Mouse (Mus musculus) kidney, postnatal 25 days (tissue): Measurements from ENCODE around the gene Ass1.

Experiments
- DNase-seq, 2 experiments: peaks; one replicate each; pipeline ENCODE4 v3.0.0; 2021; ENCODE audit warnings: mixed read lengths in 2 of 2

Gene Ass1

GRCm38 (mm10) chr2:31458989-31459936, 10.7 kb upstream of the Ass1 start:
- peak in 1 of 2 experiments; percentile 75 for DNase-seq

GRCm38 (mm10) chr2:31460025-31460571, 9.9 kb upstream of the Ass1 start:
- peak; percentile 56 to 87 for DNase-seq

- DNase-seq, result no peak
Measured at GRCm38 (mm10) chr2:31460920-31461319, 9.1 kb upstream of the Ass1 start.

DNA sequence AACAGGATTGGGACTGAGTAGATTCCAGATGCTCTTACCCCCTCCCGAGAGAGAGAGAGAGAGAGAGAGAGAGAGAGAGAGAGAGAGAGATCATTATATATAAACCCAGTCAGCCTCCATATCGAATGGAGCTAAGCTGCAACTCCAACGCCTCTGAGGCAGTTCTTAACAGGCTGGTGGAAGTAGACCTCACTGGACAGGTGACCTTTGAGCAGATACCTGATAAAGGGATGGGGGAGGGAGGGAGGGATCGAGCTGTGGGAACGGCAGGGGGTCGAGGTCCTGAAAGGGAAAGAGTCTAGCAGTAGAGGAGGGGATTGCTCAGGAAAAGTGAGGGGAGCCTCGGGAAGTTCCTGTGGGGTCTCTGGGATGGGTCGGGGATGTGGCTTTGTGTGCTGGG, 8.0 kb upstream of the Ass1 start:
- no peak for DNase-seq

DNA sequence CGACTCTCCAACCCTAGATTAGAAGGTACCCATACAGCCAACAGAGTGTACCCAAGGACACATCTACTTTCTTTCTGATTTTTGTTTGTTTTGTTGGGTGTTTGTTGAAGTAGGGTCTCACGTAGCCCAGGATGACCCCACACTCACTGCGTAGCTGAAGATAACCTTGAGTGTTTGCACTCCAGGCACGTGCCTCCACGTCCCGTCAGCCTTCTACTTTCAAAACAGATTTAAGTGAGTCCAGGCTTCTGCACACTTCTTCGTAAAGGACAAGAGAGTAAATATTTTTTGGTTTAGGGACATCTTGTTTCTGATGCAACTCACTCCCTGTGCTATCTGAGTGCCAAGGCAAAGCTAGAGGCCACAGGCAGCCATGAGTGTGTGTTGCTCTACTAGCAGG, 6.8 kb upstream of the Ass1 start:
- no peak for DNase-seq

DNA sequence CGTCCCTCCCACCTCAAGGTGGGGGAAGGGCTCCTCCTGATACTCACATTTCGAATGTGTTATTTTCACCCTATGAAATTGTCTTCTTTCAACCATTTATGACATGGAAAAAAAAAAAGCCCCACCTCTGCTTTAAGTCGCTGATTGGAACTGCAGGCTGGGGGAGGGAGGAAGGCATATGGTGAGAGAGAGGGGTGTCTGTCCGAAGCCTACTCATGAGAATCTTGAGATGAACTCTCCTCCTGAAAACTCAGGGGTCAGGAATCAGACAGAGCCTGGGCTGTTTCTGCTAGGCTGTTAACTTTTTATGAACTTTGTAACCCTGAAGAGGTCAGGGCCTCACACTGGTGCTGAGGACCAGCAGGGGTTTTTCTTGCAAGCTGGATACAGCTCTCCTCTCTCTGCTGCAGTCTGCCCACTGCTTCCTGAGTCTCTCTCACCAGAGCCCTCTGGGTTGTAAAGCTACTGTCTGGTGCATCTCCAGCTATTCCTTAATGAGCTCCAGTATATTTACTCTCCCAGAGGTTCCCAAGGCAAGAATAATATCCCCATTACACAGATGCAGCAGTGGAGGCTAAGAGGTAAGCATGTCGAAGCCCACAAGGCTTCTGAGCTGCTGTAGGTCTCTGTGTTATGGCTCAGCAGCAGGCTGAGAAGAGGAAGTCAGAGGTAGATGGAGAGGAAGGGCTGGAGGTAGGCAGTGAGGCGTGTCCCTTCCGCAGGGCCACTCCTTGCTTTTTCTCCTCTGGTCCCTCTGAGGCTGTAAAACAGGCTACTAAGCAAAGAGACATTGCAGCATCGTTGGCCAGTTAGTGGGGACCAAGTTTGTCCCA, 6.1 kb upstream of the Ass1 start:
- DNase-seq, result peak in 1 of 2 experiments; percentile 74

GRCm38 (mm10) chr2:31464529-31464910, 5.5 kb upstream of the Ass1 start:
- peak; percentile 77 to 94 for DNase-seq

- DNase-seq, result no peak
Measured at GRCm38 (mm10) chr2:31467457-31467856, 2.5 kb upstream of the Ass1 start.

GRCm38 (mm10) chr2:31468857-31469256, 1.1 kb upstream of the Ass1 start:
- DNase-seq, result no peak

DNA sequence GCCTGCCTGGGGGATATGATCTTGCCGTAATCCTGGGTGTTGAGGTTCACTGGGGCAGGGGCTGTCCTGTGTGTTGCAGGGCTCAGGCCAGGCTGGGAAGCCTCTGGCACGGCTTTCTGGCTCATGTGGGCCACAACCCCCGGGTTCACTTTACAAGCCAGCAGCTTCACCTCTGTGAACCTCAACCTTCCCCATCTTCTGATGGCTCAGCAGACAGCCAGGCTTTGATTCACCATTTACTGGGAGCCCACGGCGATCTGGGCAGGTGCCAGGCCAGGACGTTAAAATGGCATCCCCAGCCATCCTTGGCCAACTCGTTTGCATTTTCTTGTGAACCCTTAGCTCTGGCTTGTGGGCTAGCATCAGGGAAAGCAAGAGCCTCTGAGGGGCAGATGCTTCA, 527 bp upstream of the Ass1 start:
- DNase-seq, result peak; percentile 71 to 91

DNA sequence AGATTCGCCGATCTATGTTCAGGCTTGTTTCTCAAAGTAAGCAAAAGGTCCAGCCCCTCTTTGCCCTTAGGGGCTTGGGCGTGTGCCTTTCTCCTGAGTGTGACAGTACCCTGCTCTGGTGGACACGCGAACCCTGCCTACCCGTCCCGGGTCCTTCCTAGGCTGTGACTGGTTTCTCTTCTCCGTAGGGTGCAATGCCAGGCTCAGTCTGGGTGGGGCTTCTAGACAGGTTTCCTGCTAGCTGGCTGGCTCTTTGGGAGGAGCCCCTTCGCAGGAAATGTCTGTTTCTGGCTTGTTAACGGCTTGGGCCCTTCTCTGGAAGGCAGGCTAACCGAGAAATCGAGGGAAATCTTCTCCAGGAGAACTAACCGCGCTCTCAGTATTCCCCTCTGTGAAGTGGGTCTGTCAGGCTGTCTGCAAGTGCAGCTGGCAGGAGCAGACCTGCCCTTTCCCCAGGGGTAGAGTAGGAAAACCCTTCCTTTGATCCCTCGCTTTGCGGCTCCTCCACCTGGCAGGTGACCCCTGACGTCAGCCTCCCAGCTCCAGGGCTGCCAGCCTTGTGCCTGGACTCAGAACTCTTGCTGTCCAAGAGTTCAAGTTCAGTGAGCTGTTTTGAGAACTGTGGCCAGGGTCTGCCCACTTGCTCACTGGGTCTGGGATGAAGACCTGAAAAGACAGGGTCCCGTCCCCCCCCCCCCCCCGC, 827 bp downstream of the Ass1 start:
- DNase-seq, result peak; percentile 62 to 90

GRCm38 (mm10) chr2:31471611-31472010, 1.6 kb downstream of the Ass1 start:
- DNase-seq, result no peak

DNA sequence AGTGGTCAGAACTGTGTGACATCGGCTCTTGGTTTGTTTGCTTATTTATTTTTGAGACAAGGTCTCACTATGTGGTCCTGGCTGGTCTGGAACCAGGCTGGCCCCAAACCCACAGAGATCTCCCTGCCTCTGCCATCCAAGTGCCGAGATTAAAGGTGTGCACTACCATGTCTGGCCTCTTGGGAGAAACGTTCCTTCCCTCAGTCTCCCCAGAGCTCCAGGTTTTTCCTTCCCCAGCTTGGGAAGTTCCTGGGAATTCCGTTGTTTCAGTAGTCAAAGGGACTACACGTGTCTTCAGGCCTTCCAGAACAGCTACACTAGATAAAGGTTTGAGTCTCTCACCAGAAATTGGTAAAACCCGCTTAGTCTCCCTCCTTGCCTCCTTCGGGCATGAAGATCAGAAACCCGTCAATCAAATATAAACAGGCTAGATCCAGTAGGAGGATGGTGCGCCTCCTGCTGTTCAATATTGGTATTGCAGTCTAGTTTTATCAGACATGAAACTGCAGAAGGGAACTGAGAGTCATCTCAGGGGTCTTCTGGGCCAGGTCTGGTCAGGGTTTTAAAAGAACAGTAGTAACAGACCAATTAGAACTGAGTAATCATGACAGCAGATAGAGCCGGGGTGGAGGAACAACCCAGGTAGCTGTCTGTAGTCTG, 2.5 kb downstream of the Ass1 start:
- peak in 1 of 2 experiments; percentile 81 for DNase-seq

DNA sequence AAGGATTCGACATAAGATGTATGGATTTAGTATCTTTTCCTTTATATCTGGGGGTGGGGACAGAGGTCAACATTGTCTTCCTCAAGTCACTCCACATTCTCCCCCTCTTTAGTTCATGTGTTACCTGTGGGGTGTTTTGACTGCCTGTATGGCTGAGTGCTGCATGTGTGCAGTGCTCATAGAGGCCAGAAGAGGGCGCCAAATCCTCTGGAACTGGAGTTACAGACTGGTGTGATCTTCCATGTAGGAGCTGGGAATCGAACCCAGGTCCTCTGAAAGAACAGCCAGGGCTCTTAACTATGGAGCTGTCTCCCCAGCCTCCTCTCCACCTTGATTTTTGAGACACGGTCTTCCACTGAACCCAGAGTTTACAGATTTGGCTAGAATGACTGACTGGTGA, 3.9 kb downstream of the Ass1 start:
- peak in 1 of 2 experiments; percentile 67 for DNase-seq

- peak in 1 of 2 experiments; percentile 78 for DNase-seq
Measured at GRCm38 (mm10) chr2:31474686-31475085, 4.7 kb downstream of the Ass1 start.

GRCm38 (mm10) chr2:31476107-31476820, 6.3 kb downstream of the Ass1 start:
- DNase-seq, result no peak

GRCm38 (mm10) chr2:31477234-31478161, 7.5 kb downstream of the Ass1 start:
- DNase-seq, result peak in 1 of 2 experiments; percentile 41

DNA sequence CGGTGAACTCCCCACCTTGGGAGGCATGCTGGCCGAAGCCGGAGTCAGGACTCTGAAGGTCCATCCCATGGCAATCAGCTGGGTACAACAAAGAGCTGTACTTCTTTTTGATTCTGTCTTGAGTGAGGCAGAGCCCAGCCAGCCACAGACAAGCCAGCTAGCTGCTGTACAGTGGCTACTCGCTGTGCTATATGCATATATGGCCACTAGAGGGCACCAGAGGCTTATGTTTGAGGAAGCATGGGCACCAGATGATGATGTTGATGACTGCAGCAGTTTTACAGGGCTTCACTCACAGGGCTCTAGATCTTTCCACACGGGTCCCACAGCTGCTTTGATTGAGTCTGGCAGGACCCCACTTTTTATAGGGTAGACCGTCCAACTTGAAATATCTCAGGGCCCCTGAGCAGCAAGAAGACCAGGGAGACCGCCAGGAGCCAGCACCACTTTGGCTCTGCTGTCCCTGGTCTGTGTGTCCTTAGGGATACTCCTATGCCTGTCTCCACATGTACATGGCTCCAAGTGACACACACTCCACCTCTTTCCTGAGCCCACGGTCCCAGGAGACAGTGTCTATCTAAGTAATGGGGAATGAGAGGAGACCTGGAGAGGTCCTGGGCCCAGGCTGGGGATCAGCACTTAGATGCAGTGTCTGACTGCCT, 13.0 kb downstream of the Ass1 start:
- peak; percentile 87 to 88 for DNase-seq

DNA sequence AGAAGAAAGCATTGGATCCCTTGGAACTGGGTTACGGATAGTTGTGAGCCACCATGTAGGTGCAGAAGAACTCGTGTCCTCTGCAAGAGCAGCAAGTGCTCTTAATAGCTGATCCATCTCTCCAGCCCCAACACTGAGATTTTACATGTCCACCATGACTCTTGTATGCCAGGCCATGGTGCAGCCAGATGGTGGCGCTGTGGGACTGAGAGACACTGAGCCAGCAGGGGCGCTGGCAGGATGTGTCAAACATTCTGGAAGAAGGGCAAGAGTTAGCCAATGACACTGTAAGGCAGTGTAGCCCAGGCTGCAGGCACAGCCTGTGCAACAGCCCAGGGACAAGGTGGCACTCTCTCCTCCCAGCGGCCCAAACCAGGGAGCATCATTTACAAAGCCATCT, 14.2 kb downstream of the Ass1 start:
- DNase-seq, result peak in 1 of 2 experiments; percentile 70

- DNase-seq, result no peak
Measured at GRCm38 (mm10) chr2:31489166-31489565, 19.2 kb downstream of the Ass1 start.
